Mouse (Mus musculus) cerebellum, adult (tissue): ENCODE data around the gene Naa25.

ENCODE experiments used
- ATAC-seq: cut with Nextera tagmentation; 2 replicates; pipeline ENCODE4 v1.9.2; 2017; ENCODE audit warnings: mild to moderate bottlenecking, moderate library complexity, mixed read lengths; ENCODE audit not compliant: insufficient number of reproducible peaks, low FRiP score, low TSS enrichment

Naa25 gene

DNA sequence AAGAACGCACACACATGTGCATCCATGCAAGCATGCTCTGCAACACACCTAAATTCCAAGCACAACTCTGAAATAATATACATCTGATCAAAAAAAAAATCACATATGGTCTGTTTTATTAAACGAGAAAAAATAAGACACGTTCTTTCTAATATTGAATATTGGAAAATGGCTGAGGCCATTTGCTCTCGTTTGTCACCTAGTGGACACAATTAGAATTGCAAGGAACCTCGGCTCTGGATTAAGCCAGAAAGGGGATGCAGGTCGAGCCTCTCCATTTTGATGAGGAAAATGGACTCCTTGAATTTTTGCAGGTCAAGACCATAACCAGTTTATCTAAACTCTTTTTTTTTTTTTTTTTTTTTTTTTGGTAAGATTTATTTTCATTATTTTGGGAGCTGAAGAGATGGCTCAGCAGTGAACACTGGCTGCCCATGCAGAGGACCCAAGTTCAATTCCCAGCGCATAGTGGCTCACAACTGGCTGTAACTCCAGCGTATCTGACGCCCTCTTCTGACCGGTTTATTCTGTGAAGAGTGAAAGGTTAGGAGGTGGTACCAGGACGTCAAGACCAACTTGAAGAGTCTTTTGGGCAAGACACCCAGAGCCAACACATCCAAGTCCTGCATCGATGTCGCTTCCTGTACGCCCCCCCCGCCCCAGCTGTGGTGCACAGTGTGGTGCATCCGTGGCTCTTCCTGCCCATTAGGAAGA is 4.9 kb upstream of the Naa25 start:
- no peak for ATAC-seq

DNA sequence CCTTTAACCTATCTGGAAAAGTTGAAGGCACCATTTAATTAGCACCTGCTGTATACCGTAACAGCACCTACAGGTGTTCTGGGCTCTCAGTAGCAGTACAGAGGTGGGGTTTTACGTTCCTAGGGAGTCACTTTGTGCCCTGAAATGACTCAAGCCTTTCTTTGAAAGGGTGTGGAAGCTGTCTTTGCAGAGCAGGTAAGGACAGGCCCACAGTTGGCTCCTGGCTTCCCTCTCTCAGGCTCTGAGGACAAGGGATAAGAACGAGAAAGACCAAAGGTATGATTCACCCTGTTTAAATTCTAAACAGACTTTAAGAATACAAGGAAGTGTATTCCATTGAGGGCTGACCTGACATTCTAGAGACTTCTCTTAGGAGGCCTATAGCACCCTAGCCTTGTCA is 4.3 kb upstream of the Naa25 start:
- no peak for ATAC-seq

DNA sequence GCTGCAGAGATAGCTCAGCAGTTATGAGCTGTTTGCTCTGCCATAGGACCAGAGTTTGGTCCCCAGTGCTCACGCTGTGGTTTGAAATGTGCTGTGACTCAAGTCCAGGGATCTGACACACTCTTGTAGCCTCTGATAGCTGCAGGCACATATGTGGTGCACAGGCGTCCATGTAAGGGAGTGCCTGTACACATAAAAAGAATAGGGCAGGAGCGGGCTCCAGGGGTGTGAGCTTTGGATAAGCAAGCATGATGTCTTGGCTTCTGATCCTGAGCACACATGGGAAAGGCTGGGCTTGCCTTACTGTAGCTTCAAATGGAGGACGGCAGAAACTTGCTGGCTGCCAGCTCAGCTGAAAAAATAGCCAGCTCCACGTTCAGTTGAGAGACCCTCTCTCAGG is 2.1 kb upstream of the Naa25 start:
- no peak for ATAC-seq

DNA sequence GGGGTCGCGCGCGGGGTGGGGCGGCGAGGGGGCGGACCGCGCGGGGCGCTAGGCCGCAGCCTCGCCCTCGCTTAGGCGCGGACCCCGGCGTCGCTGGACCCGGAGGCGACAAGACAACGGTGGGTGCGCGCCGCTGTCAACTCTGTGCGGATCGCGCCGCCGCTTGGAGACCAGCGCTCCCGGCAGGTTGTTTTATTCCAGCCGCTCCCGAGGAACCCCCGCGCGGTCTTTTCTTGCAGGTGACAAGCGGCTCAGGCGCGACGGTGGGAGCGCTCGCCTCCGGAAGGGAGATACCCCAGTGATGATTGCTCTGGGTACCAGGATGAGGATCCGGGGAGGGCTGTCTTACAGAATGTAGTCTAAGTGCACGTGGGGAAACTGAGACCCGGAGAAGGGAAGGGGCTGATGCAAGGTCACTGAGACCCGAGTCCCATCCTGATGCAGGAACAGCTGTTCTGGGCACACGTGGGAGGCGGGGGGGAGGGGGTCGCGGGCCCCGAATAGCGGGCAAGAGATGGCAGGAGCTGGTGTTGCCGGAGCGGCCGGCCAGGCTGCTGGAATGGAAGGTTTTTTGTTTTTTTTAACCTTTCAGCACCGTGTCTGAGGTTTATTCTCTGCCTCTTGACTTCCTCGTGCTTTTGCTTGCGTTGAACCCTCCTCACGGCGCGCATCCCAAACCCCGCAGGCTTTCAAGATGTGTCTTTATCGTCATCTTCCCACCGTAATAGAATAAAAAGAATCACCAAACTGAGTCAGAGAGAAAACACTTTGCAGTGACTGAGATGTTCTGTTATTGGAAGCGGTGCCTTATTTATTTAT is 619 bp downstream of the Naa25 start:
- peak; percentile 23; the same call in 1 of the 2 replicates for ATAC-seq

DNA sequence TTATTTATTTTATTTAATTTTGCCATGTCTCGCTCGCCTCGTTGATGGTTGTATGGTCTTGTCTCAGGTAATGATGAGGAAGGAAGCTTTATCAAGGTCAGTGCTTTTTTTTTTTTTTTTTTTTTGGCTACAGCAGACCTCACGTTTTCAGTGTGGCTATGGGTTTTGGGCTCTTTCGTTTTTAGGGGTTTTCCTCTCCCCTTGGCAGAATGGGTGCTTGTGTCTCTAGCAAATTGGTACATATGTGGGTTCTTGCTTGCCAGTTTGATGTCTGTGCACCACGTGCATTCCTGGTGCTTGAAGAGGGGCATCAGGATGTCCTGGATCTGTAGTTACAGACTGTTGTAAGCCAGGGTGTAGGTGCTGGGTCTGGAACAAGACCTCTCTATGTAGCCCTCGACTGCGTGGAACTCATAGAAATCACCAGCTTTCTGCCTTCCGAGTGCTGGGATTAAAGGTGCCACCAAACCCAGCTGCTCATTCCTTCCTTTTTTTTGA is 1.3 kb downstream of the Naa25 start:
- ATAC-seq: no peak

DNA sequence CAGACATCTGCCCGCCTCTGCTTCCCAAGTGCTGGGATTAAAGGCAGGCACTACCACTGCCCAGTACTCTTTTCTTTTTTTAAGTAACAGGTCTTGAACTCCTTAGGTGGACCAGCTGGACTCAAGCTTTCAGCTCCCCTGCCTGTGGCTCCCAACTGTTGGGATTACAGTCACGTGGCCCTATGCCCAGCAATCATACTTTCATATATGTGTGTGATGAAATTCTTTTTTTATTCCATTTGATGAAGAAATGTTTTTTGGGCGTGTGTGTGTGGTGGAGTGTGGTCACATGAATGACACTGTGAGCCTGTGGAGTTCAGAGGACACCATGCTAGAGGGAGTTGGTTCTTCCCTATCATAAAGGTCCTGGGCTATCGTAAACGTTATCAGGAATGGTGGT is 1.8 kb downstream of the Naa25 start:
- ATAC-seq: no peak

GRCm38 (mm10) chr5:121400064-121400463 is 2.3 kb downstream of the Naa25 start:
- ATAC-seq: no peak

DNA sequence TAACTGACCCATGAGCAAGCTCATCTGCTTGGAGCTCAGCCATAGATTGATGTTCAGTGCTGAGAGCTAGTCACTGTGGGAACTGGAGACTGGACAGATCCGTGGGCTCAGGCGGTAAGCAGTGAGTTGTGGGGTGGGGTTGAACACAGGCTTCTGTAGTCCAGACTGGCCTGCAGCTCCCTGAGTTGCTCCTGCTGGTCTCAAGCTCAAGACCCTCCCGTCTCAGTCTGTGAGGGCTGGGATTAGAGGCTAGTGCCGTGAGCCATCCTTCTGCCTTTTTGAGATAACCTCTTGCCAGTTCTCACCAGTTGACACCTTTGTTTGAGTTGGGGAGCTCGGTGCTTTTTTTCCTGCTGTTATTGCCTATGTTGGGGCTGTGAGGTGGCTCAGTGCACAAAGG is 3.1 kb downstream of the Naa25 start:
- no peak for ATAC-seq

- ATAC-seq: no peak
These were observed 10.1 kb downstream of the Naa25 start for GRCm38 (mm10) chr5:121407856-121408255.

DNA sequence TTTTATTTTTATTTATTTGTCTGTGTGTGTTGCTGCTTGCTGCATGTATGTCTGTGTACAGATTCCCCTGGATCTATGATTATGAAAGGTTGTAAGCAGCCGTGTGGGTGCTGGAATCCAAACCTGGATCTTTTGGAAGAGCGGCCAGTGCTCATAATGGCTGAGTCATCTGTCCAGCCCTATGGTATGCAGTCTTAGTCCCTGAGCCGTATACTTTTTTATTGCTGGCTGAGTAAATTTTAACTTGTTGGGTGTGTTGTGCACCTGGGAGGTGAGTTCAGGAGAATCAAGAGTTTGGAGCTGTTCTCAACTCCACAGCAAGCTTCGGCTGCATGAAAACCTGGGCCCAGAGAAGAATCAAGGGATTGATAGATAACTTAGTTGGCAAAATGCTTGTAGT is 13.2 kb downstream of the Naa25 start:
- ATAC-seq: no peak

GRCm38 (mm10) chr5:121420721-121421120 is 23.0 kb downstream of the Naa25 start:
- no peak for ATAC-seq

GRCm38 (mm10) chr5:121422787-121423186 is 25.1 kb downstream of the Naa25 start:
- ATAC-seq: no peak

DNA sequence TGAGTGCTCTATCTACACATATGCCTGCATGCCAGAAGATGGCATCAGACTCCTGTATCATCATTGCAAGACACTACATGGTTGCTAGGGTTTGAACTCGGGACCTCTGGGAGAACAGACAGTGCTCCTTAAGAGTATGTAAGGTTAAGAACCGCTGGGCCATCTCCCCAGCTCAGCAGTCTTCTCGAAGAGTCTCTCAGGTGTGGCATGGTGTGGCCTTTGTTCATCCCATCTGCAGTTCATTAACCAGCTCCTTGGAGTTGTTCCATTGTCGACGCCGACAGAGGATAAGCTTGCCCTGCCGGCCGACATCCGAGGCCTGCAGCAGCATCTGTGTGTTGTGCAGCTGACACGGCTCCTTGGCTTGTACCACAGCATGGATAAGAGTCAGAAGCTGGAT is 25.6 kb downstream of the Naa25 start:
- no peak for ATAC-seq

DNA sequence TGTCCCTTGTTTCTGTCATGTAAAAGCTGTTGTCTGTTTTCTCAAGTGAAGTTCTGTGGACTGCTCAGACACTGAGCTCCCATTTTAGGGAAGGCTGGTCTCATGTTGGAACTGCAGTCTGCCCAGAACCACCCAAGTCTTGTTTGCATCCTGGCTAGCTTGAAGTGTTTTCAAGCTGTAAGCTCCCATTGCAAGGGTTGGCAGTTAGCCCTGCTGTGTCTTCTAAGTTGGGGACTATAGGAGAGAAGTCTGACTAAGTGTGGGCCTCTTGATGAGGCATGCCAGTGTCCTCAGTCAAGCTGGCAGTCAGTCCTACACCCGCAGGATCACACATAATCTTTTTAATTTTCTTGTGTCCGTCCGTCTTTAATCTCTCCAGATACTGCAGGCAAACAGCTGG is 31.2 kb downstream of the Naa25 start:
- ATAC-seq: no peak

- ATAC-seq: no peak
These were observed 40.4 kb downstream of the Naa25 start for GRCm38 (mm10) chr5:121438131-121438530.

DNA sequence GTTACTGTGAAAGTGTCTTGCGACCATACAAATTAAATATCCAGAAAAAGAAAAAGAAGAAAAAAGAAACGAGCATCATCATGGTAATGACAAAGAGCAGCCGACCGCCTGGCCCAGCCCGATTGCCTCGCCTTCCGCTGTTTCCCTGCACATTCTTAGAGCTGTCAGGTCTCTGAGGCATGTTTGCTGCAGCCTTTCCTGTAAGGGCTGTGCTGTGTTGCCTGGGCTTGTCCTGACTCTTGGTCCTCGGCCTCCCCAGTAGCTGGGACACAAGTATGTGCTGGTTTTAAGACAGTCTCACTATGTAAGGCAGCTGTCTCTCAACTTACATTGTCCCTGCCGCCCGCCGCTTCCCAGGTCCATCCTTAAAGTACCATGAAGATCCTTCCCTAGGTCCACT is 41.0 kb downstream of the Naa25 start:
- no peak for ATAC-seq

- no peak for ATAC-seq
These were observed 45.8 kb downstream of the Naa25 start for GRCm38 (mm10) chr5:121443548-121443947.

GRCm38 (mm10) chr5:121444870-121445269 is 47.1 kb downstream of the Naa25 start:
- no peak for ATAC-seq

DNA sequence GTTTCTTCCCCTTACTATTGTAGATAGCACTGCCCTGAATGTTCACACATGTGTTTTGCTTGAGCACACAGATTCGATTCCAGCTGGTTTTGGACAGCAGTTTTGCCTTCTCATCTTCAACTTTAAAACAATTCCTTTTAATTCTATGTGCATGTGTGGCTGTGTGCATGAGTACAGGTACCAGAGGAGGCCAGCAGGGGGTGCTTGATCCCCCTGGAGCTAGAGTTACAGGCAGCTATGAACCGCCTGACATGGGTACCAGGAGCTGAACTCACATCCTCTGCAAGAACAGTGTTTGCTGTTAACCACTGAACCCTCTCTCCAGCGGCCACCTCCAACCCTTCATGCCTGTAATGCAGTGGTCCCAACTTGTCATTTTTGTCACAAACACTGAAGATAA is 50.7 kb downstream of the Naa25 start:
- ATAC-seq: no peak

DNA sequence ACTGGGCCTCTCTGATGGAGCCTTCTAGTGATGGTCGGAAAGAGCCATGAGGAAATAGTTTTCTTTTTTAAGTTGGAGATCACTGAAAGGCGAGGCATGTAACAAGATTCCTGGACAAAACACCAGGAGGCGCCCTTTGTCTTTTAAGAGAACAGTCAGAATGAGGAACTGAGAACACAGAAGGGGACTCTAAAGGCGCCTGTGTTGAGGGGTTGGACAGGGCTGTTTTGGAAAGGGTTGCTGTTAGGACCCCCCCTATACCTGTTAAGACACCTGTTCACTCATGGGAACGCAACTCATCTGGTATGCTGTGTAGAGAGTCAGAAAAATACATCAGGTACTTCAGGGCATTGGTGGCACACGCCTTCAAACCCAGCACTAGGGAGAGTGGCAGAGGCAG is 52.2 kb downstream of the Naa25 start:
- ATAC-seq: no peak

DNA sequence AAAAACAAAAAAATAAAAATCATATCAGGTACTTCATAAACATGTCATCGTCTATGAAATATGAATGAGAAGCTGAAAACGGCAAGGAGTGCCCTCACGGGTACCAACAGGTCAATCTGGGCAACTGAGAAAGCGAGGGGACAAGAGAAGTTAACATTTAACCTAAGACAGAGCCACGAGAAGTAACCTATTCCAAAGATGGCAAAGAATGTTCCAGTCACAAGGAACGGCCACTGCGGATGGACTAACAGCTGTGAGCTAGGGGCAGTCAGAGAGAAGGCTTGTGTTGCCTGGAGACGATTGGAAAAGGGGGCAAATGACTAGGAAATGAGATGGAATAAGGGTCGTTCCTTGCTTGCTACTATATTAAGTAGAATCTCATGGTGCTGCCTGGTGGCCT is 52.7 kb downstream of the Naa25 start:
- ATAC-seq: no peak

GRCm38 (mm10) chr5:121451203-121451602 is 53.5 kb downstream of the Naa25 start:
- no peak for ATAC-seq
